Mouse (Mus musculus) embryonic facial prominence, embryonic 11.5 days (tissue): ENCODE data around the gene Idua. TPM values are rescaled to one million over a fixed set of nuclear protein-coding genes. Genes with fewer than 3 reads are reported as not detected.

Source experiments
- ATAC-seq: fragments of 200-750 bp; cut with Nextera tagmentation; replicated peaks from 2 replicates; pipeline ENCODE4 v1.8.0; 2017; ENCODE audit warnings: low read depth; ENCODE audit not compliant: insufficient number of reproducible peaks, low FRiP score, low TSS enrichment
- DNase-seq: peaks from one replicate; pipeline ENCODE4 v3.0.0-alpha.2; 2015; ENCODE audit warnings: low spot score
- H3K27ac ChIP-seq: fragments of 300-500 bp; sonication (generic); replicated peaks from 2 replicates; pipeline ENCODE4 v1.5.1; 2014; ENCODE audit warnings: mild to moderate bottlenecking, low read depth, low read length, control low read depth
- H3K27me3 ChIP-seq: fragments of 300-500 bp; sonication (generic); 2 replicates; pipeline ENCODE4 v1.6.1; 2014; ENCODE audit warnings: mild to moderate bottlenecking, low read length, moderate library complexity, mixed read lengths; ENCODE audit not compliant: control insufficient read depth, insufficient read depth
- H3K36me3 ChIP-seq: fragments of 300-500 bp; sonication (generic); replicated peaks from 2 replicates; pipeline ENCODE4 v1.6.1; 2014; ENCODE audit warnings: low read depth, mild to moderate bottlenecking, low read length, moderate library complexity, mixed read lengths; ENCODE audit not compliant: control insufficient read depth, insufficient read depth
- H3K4me1 ChIP-seq: fragments of 300-500 bp; sonication (generic); 2 replicates; pipeline ENCODE4 v1.6.1; 2014; ENCODE audit warnings: low read length, mixed read lengths; ENCODE audit not compliant: control insufficient read depth, insufficient read depth
- H3K4me2 ChIP-seq: fragments of 300-500 bp; sonication (generic); 2 replicates; pipeline ENCODE4 v1.6.1; 2014; ENCODE audit warnings: low read depth, mild to moderate bottlenecking, control low read depth, low read length, moderate library complexity
- H3K4me3 ChIP-seq: fragments of 300-500 bp; sonication (generic); 2 replicates; pipeline ENCODE4 v1.5.1; 2014; ENCODE audit warnings: low read depth, low read length, control low read depth
- H3K9ac ChIP-seq: fragments of 300-500 bp; sonication (generic); replicated peaks from 2 replicates; pipeline ENCODE4 v1.6.1; 2014; ENCODE audit warnings: mild to moderate bottlenecking, control low read depth, low read length
- H3K9me3 ChIP-seq: fragments of 300-500 bp; sonication (generic); replicated peaks from 2 replicates; pipeline ENCODE4 v1.6.1; 2016; ENCODE audit warnings: mild to moderate bottlenecking, low read length, inconsistent platforms, mixed read lengths; ENCODE audit not compliant: control insufficient read depth
- WGBS: fragments of 180-500 bp; shearing (Covaris S2); extraction: QIAGEN DNeasy Blood & Tissue Kit; methylation state at CpG from one replicate; pipeline ENCODE4 v1.1.7; 2014; 5-methylcytosine and 5-hydroxymethylcytosine counted together
- polyA plus RNA-seq: library from polyadenylated mRNA; unstranded; fragments of >200 nt; fragmentation: Nextera tagmentation; extraction: Ambion mirVana; gene quantifications from 2 replicates; pipeline ENCODE4 v1.2.1, GENCODE M21; 2014

The Idua gene
- polyA plus RNA-seq, 1 experiment from 2014 or later: 9.6 TPM

DNA sequence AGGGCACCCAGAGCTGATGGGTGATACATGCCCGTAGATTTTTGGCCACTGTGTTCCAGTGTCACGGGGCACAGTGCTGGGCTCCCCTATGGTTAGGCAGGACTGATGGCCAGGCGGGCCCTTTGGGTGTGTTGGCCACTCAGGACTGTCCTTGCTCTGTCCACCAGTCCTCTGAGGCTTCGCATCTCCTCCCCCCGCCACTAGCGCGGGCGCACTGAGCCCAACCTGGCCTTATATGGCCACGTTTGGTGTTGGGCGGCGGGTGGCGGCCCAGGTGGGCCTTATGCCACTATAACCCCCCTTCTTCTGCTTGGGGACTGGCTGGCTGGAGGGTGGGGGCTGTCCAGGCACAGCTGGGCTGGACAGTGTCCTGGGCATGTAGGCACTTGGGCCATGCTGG lies 35.7 kb downstream of the Idua start:
- no peaks in the 10 kb centered on the region for H3K36me3 ChIP-seq
- no peaks in the 10 kb centered on the region; the same call in none of the 2 replicates for H3K4me1 ChIP-seq
- H3K9me3 ChIP-seq: no peaks in the 10 kb centered on the region
- ATAC-seq (no peak), DNase-seq (no peak)
- no peak overlapping the region for H3K4me3 ChIP-seq
- 89% methylated on average over 12 of the region's 12 CpGs for WGBS
- no peaks in the 10 kb centered on the region; the same call in 1 of the 2 replicates for H3K27me3 ChIP-seq
- no peak overlapping the region for H3K9ac ChIP-seq
- no peak overlapping the region; the same call in 1 of the 2 replicates for H3K4me2 ChIP-seq
- no peak overlapping the region for H3K27ac ChIP-seq

DNA sequence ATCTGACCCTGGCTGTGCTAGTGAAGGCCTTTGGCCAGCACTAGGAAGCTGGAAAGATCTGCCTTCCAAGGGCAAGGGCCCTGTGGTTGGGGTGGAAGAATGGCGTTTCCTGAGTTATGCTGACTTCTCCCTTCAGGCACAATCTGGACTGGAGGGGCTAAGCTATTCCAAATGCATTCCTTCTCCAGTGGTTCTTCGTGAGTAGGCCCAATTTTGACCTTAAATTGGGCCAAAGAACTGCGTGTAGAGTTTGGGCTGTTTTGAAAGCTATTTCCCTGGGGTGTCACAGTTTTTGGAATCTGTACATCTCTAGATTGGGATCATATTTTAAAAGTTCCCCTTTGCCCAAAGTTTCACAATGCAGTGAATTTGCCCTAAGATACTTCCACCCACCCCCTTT lies 36.4 kb downstream of the Idua start:
- Histone ChIP-seq H3K27ac (no peak overlapping the region), H3K27me3 (no peaks in the 10 kb centered on the region; the same call in 1 of the 2 replicates), H3K9me3 (no peaks in the 10 kb centered on the region), H3K4me3 (no peak overlapping the region), H3K9ac (no peak overlapping the region), H3K4me1 (no peaks in the 10 kb centered on the region; the same call in none of the 2 replicates), H3K36me3 (no peaks in the 10 kb centered on the region), H3K4me2 (no peak overlapping the region)
- no peak for DNase-seq
- no peak for ATAC-seq
- WGBS: 61% methylated on average over 3 of the region's 3 CpGs

DNA sequence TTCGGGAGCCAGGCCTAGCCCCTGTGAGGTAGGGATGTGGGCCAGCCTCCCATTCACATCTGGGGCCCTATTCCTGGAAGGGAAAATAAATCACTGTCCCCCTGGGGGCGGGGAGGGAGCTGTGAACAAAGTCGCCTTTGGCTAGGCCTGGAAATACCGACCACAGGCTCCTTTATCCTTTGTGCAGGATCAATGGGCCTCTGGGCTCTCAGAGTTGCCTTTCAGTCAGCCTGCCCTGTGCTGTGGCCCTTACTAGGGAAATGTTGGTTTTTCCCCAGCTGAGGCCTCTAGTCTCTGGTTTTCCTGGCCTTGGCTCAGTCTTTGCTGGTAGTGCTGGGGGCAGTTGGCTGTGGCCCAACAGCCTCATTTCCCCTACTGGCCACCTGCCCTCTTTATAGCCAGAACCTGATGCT lies 37.2 kb downstream of the Idua start:
- H3K27me3 ChIP-seq: no peaks in the 10 kb centered on the region; the same call in 1 of the 2 replicates
- DNase-seq (no peak), ATAC-seq (no peak)
- H3K4me3 ChIP-seq: no peak overlapping the region
- H3K4me1 ChIP-seq: no peaks in the 10 kb centered on the region; the same call in none of the 2 replicates
- no peak overlapping the region for H3K27ac ChIP-seq
- WGBS: 23% methylated on average over 4 of the region's 4 CpGs
- no peaks in the 10 kb centered on the region for H3K36me3 ChIP-seq
- peak overlapping the region; percentile 18; the same call in 1 of the 2 replicates for H3K9ac ChIP-seq
- no peaks in the 10 kb centered on the region for H3K9me3 ChIP-seq
- no peak overlapping the region; the same call in 1 of the 2 replicates for H3K4me2 ChIP-seq

DNA sequence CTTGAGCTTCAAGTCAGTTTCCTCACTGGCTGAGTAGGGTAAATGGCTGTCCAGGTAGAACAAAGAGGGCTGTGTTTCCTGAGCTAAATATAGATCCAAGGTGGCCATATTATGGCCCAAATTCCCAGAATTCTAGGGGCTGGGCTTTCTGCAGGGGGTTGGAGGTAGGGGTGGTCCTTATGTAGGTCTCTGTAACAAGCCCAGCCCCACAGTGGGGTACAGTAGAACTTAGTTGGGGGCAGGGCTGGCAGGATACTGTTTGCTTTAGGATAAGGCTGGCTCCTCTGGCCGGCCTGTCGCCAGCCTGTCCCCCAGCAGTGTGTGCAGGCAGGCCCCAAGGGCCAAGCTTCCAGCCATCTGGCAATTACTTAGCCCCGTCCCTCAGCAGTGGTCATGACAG lies 40.2 kb downstream of the Idua start:
- WGBS: 25% methylated on average over 3 of the region's 3 CpGs
- Histone ChIP-seq H3K4me1 (no peaks in the 10 kb centered on the region; the same call in none of the 2 replicates), H3K27me3 (no peaks in the 10 kb centered on the region; the same call in 1 of the 2 replicates), H3K9ac (no peak overlapping the region), H3K4me3 (no peak overlapping the region), H3K36me3 (no peaks in the 10 kb centered on the region; the same call in 1 of the 2 replicates), H3K4me2 (no peak overlapping the region), H3K27ac (no peak overlapping the region), H3K9me3 (no peaks in the 10 kb centered on the region)
- DNase-seq: no peak
- ATAC-seq: no peak

DNA sequence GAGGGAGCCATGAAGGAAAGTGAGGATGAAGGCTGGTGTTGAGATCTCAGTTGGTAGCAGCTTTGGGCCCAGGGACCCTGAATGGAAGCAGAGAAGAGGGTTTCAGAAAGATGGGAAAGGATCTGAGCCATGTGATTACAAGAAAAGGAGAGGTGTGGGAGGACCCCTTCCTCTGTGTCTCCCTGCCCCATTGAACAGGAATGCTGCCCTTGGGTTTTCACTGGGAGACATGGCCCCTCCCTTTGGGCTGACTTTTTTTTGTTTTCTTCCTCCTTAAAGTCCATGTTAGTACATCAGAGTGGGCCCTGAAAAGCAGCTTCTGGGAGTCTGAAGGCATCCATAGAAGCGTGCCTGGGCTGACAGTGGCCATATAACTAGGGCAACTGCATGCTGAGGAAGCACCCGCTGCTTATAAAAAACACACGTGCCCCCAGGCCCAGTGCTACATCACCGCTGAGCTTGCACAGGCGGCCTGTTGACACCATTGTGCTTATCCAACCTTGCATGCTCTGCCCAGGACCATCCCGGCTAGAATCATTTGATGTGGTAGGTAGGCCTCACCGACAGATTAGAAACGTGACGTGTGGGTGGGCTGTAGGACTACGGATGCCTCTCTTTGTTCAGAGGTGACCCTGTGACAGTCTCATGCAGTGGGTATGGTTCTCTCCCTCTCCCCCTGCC lies 41.4 kb downstream of the Idua start:
- DNase-seq: no peak
- no peak overlapping the region for H3K4me2 ChIP-seq
- no peak for ATAC-seq
- H3K27me3 ChIP-seq: no peaks in the 10 kb centered on the region
- no peaks in the 10 kb centered on the region for H3K9me3 ChIP-seq
- H3K9ac ChIP-seq: no peak overlapping the region
- no peak overlapping the region for H3K4me3 ChIP-seq
- 68% methylated on average over 10 of the region's 10 CpGs for WGBS
- no peak overlapping the region for H3K27ac ChIP-seq
- no peaks in the 10 kb centered on the region; the same call in none of the 2 replicates for H3K4me1 ChIP-seq
- H3K36me3 ChIP-seq: peaks cover 7% of the 10 kb centered on the region; the same call in 1 of the 2 replicates

DNA sequence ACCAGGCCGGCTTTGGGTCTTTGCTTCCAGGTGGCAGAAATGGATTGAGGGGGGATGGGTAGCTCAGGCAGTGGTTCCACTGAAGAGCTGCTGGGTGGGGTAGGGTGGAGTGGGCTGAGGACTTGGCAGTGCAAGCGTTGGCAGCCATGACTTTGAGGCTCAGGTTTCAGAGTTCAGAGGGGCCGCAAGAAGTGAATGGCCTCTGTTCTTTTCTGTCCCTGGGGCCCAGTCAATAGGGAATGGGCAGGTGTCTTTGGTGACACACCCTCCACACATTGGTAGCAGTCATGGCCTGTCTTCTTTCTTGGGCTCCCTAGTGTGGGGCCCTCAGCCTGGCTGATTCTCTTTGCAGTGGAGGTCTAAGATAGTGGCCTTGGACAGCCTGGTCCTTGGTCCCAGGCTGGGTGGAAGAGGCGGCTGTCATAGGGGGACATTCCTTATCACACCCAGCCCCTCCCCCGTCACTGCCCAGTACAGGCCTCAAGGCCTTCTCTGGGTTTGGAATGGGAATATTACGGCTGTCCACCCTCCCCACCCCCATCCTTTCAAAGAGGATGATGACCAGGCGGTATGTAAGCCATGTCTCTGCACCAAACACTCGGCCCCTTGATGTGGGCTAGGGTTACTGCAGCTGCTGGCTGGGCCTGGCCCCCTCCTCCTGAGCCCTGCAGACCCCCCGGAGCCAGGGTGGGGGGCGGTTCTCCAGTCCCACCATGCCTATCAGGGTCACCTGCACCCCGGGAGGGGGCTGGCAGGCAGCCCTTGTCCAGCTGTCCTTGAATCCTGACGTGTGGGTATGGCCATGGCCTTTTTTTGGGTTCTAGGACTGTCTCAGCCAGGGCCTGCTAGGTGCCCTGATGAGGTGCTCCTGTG lies 43.9 kb downstream of the Idua start:
- H3K9me3 ChIP-seq: no peaks in the 10 kb centered on the region
- 74% methylated on average over 12 of the region's 12 CpGs for WGBS
- no peak overlapping the region for H3K27ac ChIP-seq
- H3K27me3 ChIP-seq: no peaks in the 10 kb centered on the region
- H3K9ac ChIP-seq: no peak overlapping the region
- no peak overlapping the region for H3K4me3 ChIP-seq
- H3K4me2 ChIP-seq: no peak overlapping the region
- ATAC-seq: no peak
- no peak for DNase-seq
- H3K4me1 ChIP-seq: no peaks in the 10 kb centered on the region
- peaks cover 7% of the 10 kb centered on the region; the same call in 1 of the 2 replicates for H3K36me3 ChIP-seq

DNA sequence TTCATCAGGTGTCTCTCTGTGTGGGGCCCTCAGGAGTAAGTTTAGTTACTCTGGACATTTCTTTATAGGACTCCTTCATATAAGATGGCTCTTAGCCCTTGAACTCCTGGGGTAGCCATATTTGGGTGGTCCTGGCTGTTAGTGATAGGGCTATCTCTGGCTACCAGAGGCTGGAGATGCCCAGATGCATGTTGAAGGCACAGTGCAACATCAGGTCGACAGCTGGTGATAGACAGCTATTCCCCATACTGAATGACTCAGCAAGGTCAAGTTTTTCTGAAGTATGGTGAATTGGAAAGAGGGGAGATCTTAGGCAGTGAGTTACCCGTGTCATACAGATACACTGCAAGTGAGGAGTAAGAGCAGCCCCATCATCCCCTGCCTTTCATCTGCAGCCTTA lies 47.6 kb downstream of the Idua start:
- Histone ChIP-seq H3K27ac (no peak overlapping the region), H3K9me3 (no peaks in the 10 kb centered on the region), H3K4me2 (no peak overlapping the region), H3K27me3 (no peaks in the 10 kb centered on the region), H3K9ac (no peak overlapping the region), H3K4me3 (no peak overlapping the region), H3K4me1 (no peaks in the 10 kb centered on the region), H3K36me3 (peaks cover 7% of the 10 kb centered on the region; the same call in 1 of the 2 replicates)
- no peak for DNase-seq
- ATAC-seq: no peak
- 81% methylated on average over 2 of the region's 2 CpGs for whole genome bisulfite sequencing

DNA sequence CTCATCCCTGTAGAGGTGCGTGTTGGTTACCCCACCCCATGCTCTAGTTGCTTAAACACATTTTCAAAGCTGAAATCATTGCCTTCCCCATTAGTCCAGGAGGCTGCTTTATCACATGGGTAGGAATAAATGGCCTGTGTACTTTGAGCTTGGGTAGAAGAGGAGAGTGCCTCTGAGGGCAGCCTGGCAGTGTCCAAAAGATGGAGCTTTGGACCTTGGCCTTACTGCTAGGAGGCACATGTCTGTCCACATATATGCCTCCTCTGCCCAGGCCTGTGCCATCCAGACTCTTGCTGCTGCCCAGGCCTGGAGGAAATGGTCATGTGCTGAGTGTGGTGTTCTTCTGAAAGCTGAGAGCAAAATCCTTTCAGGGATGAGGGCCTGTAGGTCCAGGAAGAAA lies 48.3 kb downstream of the Idua start:
- Histone ChIP-seq H3K9me3 (no peaks in the 10 kb centered on the region), H3K36me3 (peaks cover 7% of the 10 kb centered on the region; the same call in 1 of the 2 replicates), H3K27ac (no peak overlapping the region), H3K27me3 (no peaks in the 10 kb centered on the region), H3K4me3 (no peak overlapping the region), H3K4me2 (no peak overlapping the region), H3K4me1 (no peaks in the 10 kb centered on the region), H3K9ac (no peak overlapping the region)
- ATAC-seq: no peak
- DNase-seq: no peak
- 96% methylated on average over 1 of the region's 1 CpGs for WGBS
